In genomic region chr3:95891211-95892065, GRCm38 (mm10) we compare ENCODE assay signal across 8 mouse cellular contexts. TPM values are rescaled to one million over a fixed set of nuclear protein-coding genes. Genes with fewer than 3 reads are reported as not detected.
A peak's percentile ranks its signal among the peaks of the same experiment; 100 is the strongest.
DNase-seq lines count a peak whose midpoint lies in the region; ATAC-seq and TF ChIP-seq lines count a peak whose summit lies in the region.

Gene BC028528 (minus strand): TSS chr3:95892005.

- no peak for TF ChIP-seq CTCF in E14TG2a.4 (conservative IDR thresholded peaks at IDR 0.05; ENCODE audit: low read length)
- no peak for TF ChIP-seq CTCF in lung, postnatal 0 days (IDR thresholded peaks at IDR 0.05)
- no peak for TF ChIP-seq CTCF in spleen, adult 2 months (IDR thresholded peaks at IDR 0.05; ENCODE audit: extremely low read depth, insufficient read depth, insufficient read length, insufficient replicate concordance)

- no peak within 1 kb of the TSS for H3K4me2 ChIP-seq in forebrain, embryonic 16.5 days (ENCODE audit: low read length)
- H3K4me2 ChIP-seq in intestine, embryonic 14.5 days (ENCODE audit: low read length): peak within 1 kb of the TSS; percentile 54
- peak within 1 kb of the TSS; percentile 68 for H3K4me2 ChIP-seq in lung, postnatal 0 days (replicated peaks; ENCODE audit: low read depth, low read length)

- peak; percentile 30; the same call in 1 of the 2 replicates for TF ChIP-seq EP300 in lung, postnatal 0 days (IDR thresholded peaks at IDR 0.05)

- 34% methylated on average over 12 of the region's 12 CpGs for WGBS in forebrain, embryonic 16.5 days
- 21% methylated on average over 12 of the region's 12 CpGs for WGBS in intestine, embryonic 14.5 days
- WGBS in lung, postnatal 0 days: 14% methylated on average over 12 of the region's 12 CpGs
- WGBS in spleen, adult 2 months: 10% methylated on average over 12 of the region's 12 CpGs

- H3K9ac ChIP-seq in forebrain, embryonic 16.5 days (replicated peaks; ENCODE audit: low read depth, low read length): no peak within 1 kb of the TSS
- H3K9ac ChIP-seq in intestine, embryonic 14.5 days (ENCODE audit: low read length): peak within 1 kb of the TSS; percentile 37
- H3K9ac ChIP-seq in lung, postnatal 0 days (replicated peaks; ENCODE audit: low read depth): peak within 1 kb of the TSS; percentile 46

- no peak for TF ChIP-seq POLR2A in spleen, adult 2 months (IDR thresholded peaks at IDR 0.05; ENCODE audit: low read depth, low read length)

- peak; percentile 61 for DNase-seq in ZHBTc4 (ENCODE audit: low read depth, low spot score)
- peak; percentile 59 for DNase-seq in intestine, embryonic 14.5 days (ENCODE audit: low spot score)
- peak; percentile 81 for DNase-seq in lung, postnatal 0 days (ENCODE audit: low spot score)
- DNase-seq in spleen, adult 2 months (ENCODE audit: low read depth in 1 of 2, low spot score in 2 of 2): peak; percentile 73
- DNase-seq in layer of hippocampus, adult 9-10 months (ENCODE audit: low spot score): no peak

- H3K27ac ChIP-seq in forebrain, embryonic 16.5 days (ENCODE audit: low read length): no peak within 1 kb of the TSS; the same call in 1 of the 2 replicates
- H3K27ac ChIP-seq in intestine, embryonic 14.5 days (ENCODE audit: low read depth): peak within 1 kb of the TSS; percentile 78
- peak within 1 kb of the TSS; percentile 89 for H3K27ac ChIP-seq in lung, postnatal 0 days (ENCODE audit: low read length)
- peak within 1 kb of the TSS; percentile 88 for H3K27ac ChIP-seq in spleen, adult 2 months (ENCODE audit: insufficient read depth, low read length)

- no peaks in the 10 kb centered on the region for H3K27me3 ChIP-seq in E14TG2a.4 (ENCODE audit: insufficient read depth, low read length)
- H3K27me3 ChIP-seq in forebrain, embryonic 16.5 days (replicated peaks; ENCODE audit: control insufficient read depth, insufficient read depth, low read length): no peaks in the 10 kb centered on the region
- H3K27me3 ChIP-seq in intestine, embryonic 14.5 days (replicated peaks; ENCODE audit: control insufficient read depth, insufficient read depth, low read length): no peaks in the 10 kb centered on the region
- no peaks in the 10 kb centered on the region for H3K27me3 ChIP-seq in lung, postnatal 0 days (replicated peaks; ENCODE audit: insufficient read depth, low read length)
- H3K27me3 ChIP-seq in spleen, adult 2 months (ENCODE audit: control insufficient read depth, insufficient read depth, low read length): no peaks in the 10 kb centered on the region

- peaks cover 37% of the 10 kb centered on the region for H3K36me3 ChIP-seq in E14TG2a.4 (ENCODE audit: insufficient read depth, low read length)
- H3K36me3 ChIP-seq in forebrain, embryonic 16.5 days (ENCODE audit: control insufficient read depth, insufficient read depth): no peaks in the 10 kb centered on the region
- H3K36me3 ChIP-seq in intestine, embryonic 14.5 days (ENCODE audit: control insufficient read depth, insufficient read depth, low read length): 0 out of 2 replicates have a peak, but pooled peaks cover 6% of the 10 kb centered on the region
- H3K36me3 ChIP-seq in lung, postnatal 0 days (ENCODE audit: insufficient read depth, low read length): 0 out of 2 replicates have a peak, but pooled peaks cover 3% of the 10 kb centered on the region
- peaks cover 7% of the 10 kb centered on the region for H3K36me3 ChIP-seq in spleen, adult 2 months (ENCODE audit: control insufficient read depth, insufficient read depth, low read length)

- no peak for ATAC-seq in forebrain, embryonic 16.5 days
- ATAC-seq in intestine, embryonic 14.5 days (replicated peaks; ENCODE audit: low FRiP score, low TSS enrichment, low read depth): no peak
- peak; percentile 27 for ATAC-seq in lung, postnatal 0 days
- no peak for ATAC-seq in activated CD4-positive, CD25-positive, alpha-beta regulatory T cell, adult 4 months

- H3K4me1 ChIP-seq in E14TG2a.4 (replicated peaks; ENCODE audit: low read depth, low read length): peaks cover 62% of the 10 kb centered on the region
- peaks cover 12% of the 10 kb centered on the region for H3K4me1 ChIP-seq in forebrain, embryonic 16.5 days (replicated peaks; ENCODE audit: control insufficient read depth, insufficient read depth, low read length)
- peaks cover 26% of the 10 kb centered on the region for H3K4me1 ChIP-seq in intestine, embryonic 14.5 days (replicated peaks; ENCODE audit: control insufficient read depth, insufficient read depth, low read length)
- 0 out of 2 replicates have a peak, but pooled peaks cover 2% of the 10 kb centered on the region for H3K4me1 ChIP-seq in lung, postnatal 0 days (ENCODE audit: insufficient read depth, low read depth, low read length)
- H3K4me1 ChIP-seq in spleen, adult 2 months (ENCODE audit: control insufficient read depth, insufficient read depth, insufficient read length): peaks cover 14% of the 10 kb centered on the region; the same call in 1 of the 2 replicates

- peak within 1 kb of the TSS; percentile 74 for H3K4me3 ChIP-seq in E14TG2a.4 (replicated peaks; ENCODE audit: low read length)
- H3K4me3 ChIP-seq in forebrain, embryonic 16.5 days (replicated peaks; ENCODE audit: low read length): no peak within 1 kb of the TSS
- H3K4me3 ChIP-seq in intestine, embryonic 14.5 days (ENCODE audit: low read depth, low read length): peak within 1 kb of the TSS; percentile 35
- H3K4me3 ChIP-seq in lung, postnatal 0 days (ENCODE audit: low read depth, low read length): peak within 1 kb of the TSS; percentile 34
- peak within 1 kb of the TSS; percentile 62 for H3K4me3 ChIP-seq in spleen, adult 2 months (ENCODE audit: extremely low read depth, insufficient read depth, insufficient read length)

- H3K9me3 ChIP-seq in E14TG2a.4 (ENCODE audit: low read length): no peaks in the 10 kb centered on the region
- H3K9me3 ChIP-seq in forebrain, embryonic 16.5 days (ENCODE audit: control insufficient read depth, low read length): no peaks in the 10 kb centered on the region
- H3K9me3 ChIP-seq in intestine, embryonic 14.5 days (ENCODE audit: control insufficient read depth, low read length): no peaks in the 10 kb centered on the region
- no peaks in the 10 kb centered on the region for H3K9me3 ChIP-seq in lung, postnatal 0 days (ENCODE audit: low read length)

RNA-seq across cellular contexts. Expression of gene BC028528, which starts in this region (rescaled TPM):
- polyA plus RNA-seq in forebrain, embryonic 16.5 days (2015; fragmentation: Nextera tagmentation; extraction: Ambion mirVana): 13.8 and 14.4 TPM in 2 replicates
- polyA plus RNA-seq in intestine, embryonic 14.5 days (2014; fragmentation: Nextera tagmentation; extraction: Ambion mirVana): 20.8 and 23.9 TPM in 2 replicates
- 247 and 252 TPM in 2 replicates for polyA plus RNA-seq in lung, postnatal 0 days (2015; fragmentation: Nextera tagmentation; extraction: Ambion mirVana)
- polyA plus RNA-seq in spleen, adult 2 months (2012; rRNA removed): 11.5 and 12.7 TPM in 2 replicates
- 1 to 10 TPM; 1.2 to 1.5 TPM for polyA plus RNA-seq in activated CD4-positive, CD25-positive, alpha-beta regulatory T cell, adult 4 months (2017; shearing (Covaris generic))
